Mouse (Mus musculus): ENCODE results near the gene Slmap.
"Not testable (repeated sequence)": the region's sequence is repeated elsewhere in the genome, so short reads cannot be mapped to it uniquely, and the experiment has no call there.

Gene Slmap

GRCm38 (mm10) chr14:26533267-26533666, 1.5 kb downstream of the Slmap start:
- peak in 1 of 2 experiments; percentile 46 for DNase-seq (ENCODE audit: low spot score in 2 of 2)

- no peak for DNase-seq (ENCODE audit: low spot score in 2 of 2)
These were observed 2.0 kb downstream of the Slmap start for GRCm38 (mm10) chr14:26532752-26533151.

GRCm38 (mm10) chr14:26531410-26532313, 3.1 kb downstream of the Slmap start:
- no peak for DNase-seq (ENCODE audit: low spot score in 2 of 2)

- DNase-seq (ENCODE audit: low spot score in 2 of 2): no peak
These were observed 4.4 kb downstream of the Slmap start for GRCm38 (mm10) chr14:26530350-26530749.

GRCm38 (mm10) chr14:26528296-26528695, 6.4 kb downstream of the Slmap start:
- DNase-seq (ENCODE audit: low spot score in 2 of 2): no peak

- no peak for DNase-seq (ENCODE audit: low spot score in 2 of 2)
These were observed 8.8 kb downstream of the Slmap start for GRCm38 (mm10) chr14:26525955-26526354.

GRCm38 (mm10) chr14:26523082-26523481, 11.6 kb downstream of the Slmap start:
- no peak for DNase-seq (ENCODE audit: low spot score in 2 of 2)

GRCm38 (mm10) chr14:26519831-26520230, 14.9 kb downstream of the Slmap start:
- no peak for DNase-seq (ENCODE audit: low spot score in 2 of 2)

GRCm38 (mm10) chr14:26517843-26518242, 16.9 kb downstream of the Slmap start:
- DNase-seq (ENCODE audit: low spot score in 2 of 2): no peak

- DNase-seq (ENCODE audit: low spot score in 2 of 2): not testable (repeated sequence)
These were observed 18.5 kb downstream of the Slmap start for GRCm38 (mm10) chr14:26516232-26516631.

- DNase-seq (ENCODE audit: low spot score in 2 of 2): no peak
These were observed 18.9 kb downstream of the Slmap start for GRCm38 (mm10) chr14:26515802-26516201.

GRCm38 (mm10) chr14:26510545-26510944, 24.2 kb downstream of the Slmap start:
- no peak for DNase-seq (ENCODE audit: low spot score in 2 of 2)

- no peak for DNase-seq (ENCODE audit: low spot score in 2 of 2)
These were observed 26.6 kb downstream of the Slmap start for GRCm38 (mm10) chr14:26508150-26508549.

GRCm38 (mm10) chr14:26507361-26507760, 27.4 kb downstream of the Slmap start:
- DNase-seq (ENCODE audit: low spot score in 2 of 2): no peak

GRCm38 (mm10) chr14:26504541-26504940, 30.2 kb downstream of the Slmap start:
- no peak for DNase-seq (ENCODE audit: low spot score in 2 of 2)

GRCm38 (mm10) chr14:26500136-26500933, 34.4 kb downstream of the Slmap start:
- no peak for DNase-seq (ENCODE audit: low spot score in 2 of 2)

GRCm38 (mm10) chr14:26495021-26495420, 39.7 kb downstream of the Slmap start:
- no peak for DNase-seq (ENCODE audit: low spot score in 2 of 2)

GRCm38 (mm10) chr14:26491150-26491549, 43.6 kb downstream of the Slmap start:
- DNase-seq (ENCODE audit: low spot score in 2 of 2): peak; percentile 58 to 75

GRCm38 (mm10) chr14:26488329-26489020, 46.3 kb downstream of the Slmap start:
- DNase-seq (ENCODE audit: low spot score in 2 of 2): peak in 1 of 2 experiments; percentile 32

GRCm38 (mm10) chr14:26486416-26487198, 48.1 kb downstream of the Slmap start:
- DNase-seq (ENCODE audit: low spot score in 2 of 2): no peak

GRCm38 (mm10) chr14:26481457-26481856, 53.3 kb downstream of the Slmap start:
- no peak for DNase-seq (ENCODE audit: low spot score in 2 of 2)

Data from right cerebral cortex, postnatal 10 days (tissue).